Mouse (Mus musculus) thymus, postnatal 0 days (tissue): ENCODE data around the gene Gm10376. TPM values are rescaled to one million over a fixed set of nuclear protein-coding genes. Genes with fewer than 3 reads are reported as not detected.
"Not testable (repeated sequence)": the region's sequence is repeated elsewhere in the genome, so short reads cannot be mapped to it uniquely, and the experiment has no call there.

Experiments used
- DNase-seq: peaks from one replicate; pipeline ENCODE4 v3.0.0-alpha.2; 2015; ENCODE audit warnings: low spot score
- polyA plus RNA-seq: library from polyadenylated mRNA; unstranded; fragments of >200 nt; fragmentation: Nextera tagmentation; extraction: Ambion mirVana; gene quantifications from 2 replicates; pipeline ENCODE4 v1.2.1, GENCODE M21; 2015

Gene Gm10376
- polyA plus RNA-seq: not detected in 2 replicates

DNA sequence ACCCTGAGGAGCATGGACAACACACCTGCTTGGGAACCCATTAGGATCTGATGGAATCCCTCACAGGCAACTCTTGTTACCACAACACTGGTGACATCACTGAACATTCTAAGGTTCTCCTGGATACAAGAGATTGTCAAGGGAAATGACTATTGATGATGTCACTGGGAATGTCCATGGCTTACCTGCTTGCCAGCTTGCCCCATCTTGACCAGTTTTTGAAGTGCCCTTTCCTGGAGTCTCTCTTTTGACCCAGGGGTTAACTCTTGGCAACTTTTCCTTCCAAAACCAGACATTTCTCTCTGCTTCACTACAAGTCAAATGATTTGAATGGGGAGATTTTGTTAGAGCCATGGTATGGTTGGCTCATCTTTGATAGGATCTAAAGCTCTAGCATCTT lies at the start of gene Gm10376:
Gene Gm10376, minus strand, starts transcription at position 101 of the 400 bp plus-strand sequence.
- not testable (repeated sequence) for DNase-seq

DNA sequence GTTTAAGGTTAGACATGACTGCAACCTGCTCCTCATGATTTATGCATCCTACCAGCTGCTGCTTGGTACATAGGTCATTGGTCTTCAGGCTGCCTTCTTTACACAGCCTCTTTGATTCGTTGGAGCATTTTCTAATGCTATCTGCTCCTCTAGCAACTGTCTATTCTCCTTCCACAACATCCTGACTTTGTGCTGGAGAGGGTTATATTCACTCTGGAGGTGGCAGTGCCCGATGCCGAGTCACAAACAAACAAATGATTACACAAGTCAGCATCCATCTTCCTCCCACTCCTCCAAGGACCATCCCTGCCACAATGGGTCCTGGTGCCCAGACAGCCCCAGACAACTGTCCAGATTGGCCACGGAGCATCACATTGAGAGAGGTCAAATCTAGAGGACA lies 44.8 kb upstream of the Gm10376 start:
- not testable (repeated sequence) for DNase-seq

DNA sequence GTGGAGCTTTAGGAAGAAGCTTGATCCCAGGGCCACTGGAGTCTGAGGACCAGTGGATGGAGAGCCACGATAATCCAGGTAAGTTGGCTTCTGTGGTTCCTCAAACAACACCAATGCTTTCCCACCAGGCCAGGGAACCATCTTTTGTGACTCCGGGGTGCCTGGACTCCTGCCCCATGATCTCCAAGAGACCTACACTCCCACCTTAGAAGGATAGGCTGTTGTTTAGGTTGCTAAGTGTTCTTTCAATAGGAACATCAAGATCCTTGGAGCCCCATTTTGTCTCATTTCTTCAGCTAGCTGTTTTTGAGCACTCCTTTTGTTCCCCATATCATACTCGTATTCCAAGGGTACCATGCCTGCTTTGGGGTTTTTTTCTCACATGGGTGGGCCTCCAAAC lies 42.6 kb upstream of the Gm10376 start:
- DNase-seq: not testable (repeated sequence)

DNA sequence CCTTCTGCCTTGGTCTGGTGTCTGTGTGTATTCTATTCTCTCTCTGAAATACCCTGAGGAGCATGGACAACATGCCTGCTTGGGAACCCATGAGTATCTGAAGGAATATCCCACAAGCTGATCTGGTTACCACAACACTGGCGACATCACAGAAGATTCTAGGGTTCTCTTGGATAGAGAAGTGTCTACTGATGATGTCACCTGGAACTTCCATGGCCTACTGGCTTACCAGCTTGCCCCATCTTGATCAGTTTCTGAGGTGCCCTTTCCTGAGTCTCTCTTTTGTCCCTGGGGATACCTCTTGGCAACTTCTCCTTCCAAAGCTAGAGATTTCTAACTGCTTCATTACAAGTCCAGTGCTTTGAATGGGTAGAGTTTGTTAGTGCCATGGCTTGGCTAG lies 21.9 kb downstream of the Gm10376 start, which contains the start of gene Gm8082:
Gene Gm8082, minus strand, starts transcription at position 101 of the 400 bp plus-strand sequence.
- DNase-seq: not testable (repeated sequence)

Other genes with a start within 250 kb of the Gm10376 start
- not detected in 2 replicates for gene Gm3015, start 246.8 kb downstream of the Gm10376 start, polyA plus RNA-seq
- gene Gm10377, start 217.6 kb downstream of the Gm10376 start, polyA plus RNA-seq: not detected in 2 replicates
- gene Gm21977, start 162.2 kb downstream of the Gm10376 start, polyA plus RNA-seq: not detected in 2 replicates
- not detected in 2 replicates for gene Gm8082, start 22.0 kb downstream of the Gm10376 start, polyA plus RNA-seq
- not detected in 2 replicates for gene Gm8094, start 61.0 kb upstream of the Gm10376 start, polyA plus RNA-seq
- not detected in 2 replicates for gene Gm8104, start 85.0 kb upstream of the Gm10376 start, polyA plus RNA-seq
- 0.09 TPM in 1 of 2 replicates, not detected in the other for gene Gm7233, start 164.2 kb upstream of the Gm10376 start, polyA plus RNA-seq
- not detected in 2 replicates for gene Gm8122, start 219.7 kb upstream of the Gm10376 start, polyA plus RNA-seq
- gene Gm8126, start 243.0 kb upstream of the Gm10376 start, polyA plus RNA-seq: 0.12 TPM in 1 of 2 replicates, not detected in the other